Mouse (Mus musculus) cerebellum, postnatal 4 days (tissue): ENCODE measurements around the gene Ercc6.

Experiments
- DNase-seq, 2 experiments: peaks; one replicate each; pipeline ENCODE4 v3.0.0; 2022; ENCODE audit warnings: low spot score in 2 of 2, mixed read lengths in 1 of 2

Gene Ercc6

DNA sequence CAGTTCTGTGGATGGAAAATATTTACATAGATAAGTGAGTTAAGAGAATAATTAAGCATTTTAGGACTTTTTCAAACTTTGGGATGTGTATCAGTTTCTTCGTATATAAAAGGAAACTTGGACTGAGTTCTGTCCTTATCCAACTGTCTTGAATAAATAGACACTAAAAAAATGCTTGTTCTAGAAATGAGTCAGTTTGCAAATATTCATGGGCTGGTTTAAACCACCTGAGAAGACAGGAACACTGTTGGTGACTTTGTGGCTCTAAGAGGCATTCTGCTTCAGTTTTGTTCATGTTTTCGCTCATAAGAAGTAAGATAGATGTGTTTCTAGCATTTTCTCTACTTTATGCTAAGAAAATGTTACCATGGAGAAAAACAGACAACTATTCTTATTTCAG is 5.2 kb downstream of the Ercc6 start:
- DNase-seq, result no peak

DNA sequence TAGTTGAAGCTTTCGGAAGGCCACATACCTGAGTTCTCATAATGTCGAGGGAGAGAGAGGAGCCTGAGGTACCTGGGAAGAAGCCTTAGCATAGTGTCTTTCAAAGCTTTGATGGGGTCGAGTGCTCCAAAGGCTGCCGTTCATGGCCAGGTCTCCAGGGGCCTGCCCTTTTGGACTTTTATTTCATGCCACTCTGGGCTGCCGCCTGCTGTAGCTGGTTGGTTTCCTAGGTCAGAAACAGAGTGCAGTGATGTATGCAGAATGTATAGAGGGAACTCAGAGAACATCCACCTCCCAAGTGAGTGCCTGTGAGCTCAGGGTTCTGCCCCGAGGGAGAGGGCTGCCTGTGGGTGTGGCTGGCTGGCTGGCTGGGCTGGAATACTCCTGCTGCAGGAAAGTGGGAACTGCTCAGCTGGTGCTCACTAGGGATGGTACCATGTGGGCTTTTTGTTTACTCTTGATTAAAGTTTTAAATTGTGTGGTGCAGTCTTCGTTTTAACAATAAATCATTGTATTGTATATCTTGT is 7.1 kb downstream of the Ercc6 start:
- DNase-seq, result no peak

- DNase-seq, result no peak
These were observed 9.0 kb downstream of the Ercc6 start for GRCm38 (mm10) chr14:32522336-32522735.

DNA sequence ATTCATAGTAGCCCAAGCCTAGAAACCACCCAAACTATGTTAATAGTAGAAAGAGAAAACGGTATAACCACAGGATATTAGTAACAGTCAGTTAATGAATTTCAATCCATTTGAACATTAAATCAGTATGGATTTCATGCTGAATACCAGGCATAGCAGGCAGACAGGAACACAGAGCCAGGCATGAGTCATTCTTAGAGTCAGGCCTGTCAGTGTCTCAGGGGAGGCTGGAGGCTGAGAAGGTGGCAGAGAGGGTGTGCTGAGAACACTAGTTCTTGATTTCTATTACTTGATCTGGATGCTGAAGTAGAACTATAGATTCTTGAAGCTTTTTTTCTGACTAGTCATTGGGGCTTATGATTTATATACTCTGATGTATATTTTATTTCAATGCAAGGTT is 10.8 kb downstream of the Ercc6 start:
- no peak for DNase-seq

GRCm38 (mm10) chr14:32525996-32526705 is 12.8 kb downstream of the Ercc6 start:
- no peak for DNase-seq

DNA sequence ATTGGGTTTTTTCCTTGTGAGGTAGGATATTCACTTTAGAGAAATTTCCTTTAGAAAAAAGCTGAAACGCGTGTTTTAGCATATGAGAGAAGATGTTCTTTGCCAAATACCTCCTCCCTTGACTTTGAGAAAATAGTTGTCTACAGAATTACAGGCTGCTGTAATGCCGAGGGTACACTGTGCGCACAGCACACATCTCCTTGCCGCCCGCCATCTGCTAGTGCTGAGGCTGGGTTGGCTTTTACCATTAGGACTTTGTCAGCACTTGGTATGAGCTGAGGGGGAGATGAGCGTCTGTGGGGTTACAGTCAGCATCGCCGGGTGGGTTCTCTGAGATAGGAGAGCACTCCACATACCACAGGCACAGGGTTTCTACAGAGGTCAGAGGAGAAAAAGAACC is 13.9 kb downstream of the Ercc6 start:
- no peak for DNase-seq

- no peak for DNase-seq
These were observed 15.7 kb downstream of the Ercc6 start for GRCm38 (mm10) chr14:32529036-32529435.

DNA sequence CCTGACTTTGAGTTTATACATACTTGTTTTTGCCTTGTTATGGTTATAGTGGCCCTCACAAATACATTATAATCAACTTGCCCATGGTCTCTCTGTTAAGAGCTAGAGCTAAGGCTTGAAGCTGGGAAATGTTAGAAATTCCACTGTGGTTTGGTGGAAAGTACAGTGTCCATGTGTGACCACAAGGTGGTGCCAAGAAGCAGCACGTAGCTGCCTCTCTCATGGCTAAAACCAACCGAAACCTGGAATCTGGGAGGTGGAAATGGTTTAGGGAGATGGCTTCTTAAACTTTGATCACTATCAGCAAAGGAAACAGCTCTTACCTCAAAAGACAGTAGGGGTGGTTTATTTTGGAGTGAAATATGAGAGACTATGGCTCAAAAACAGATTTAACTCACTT is 17.6 kb downstream of the Ercc6 start:
- peak in 1 of 2 experiments; percentile 29 for DNase-seq

DNA sequence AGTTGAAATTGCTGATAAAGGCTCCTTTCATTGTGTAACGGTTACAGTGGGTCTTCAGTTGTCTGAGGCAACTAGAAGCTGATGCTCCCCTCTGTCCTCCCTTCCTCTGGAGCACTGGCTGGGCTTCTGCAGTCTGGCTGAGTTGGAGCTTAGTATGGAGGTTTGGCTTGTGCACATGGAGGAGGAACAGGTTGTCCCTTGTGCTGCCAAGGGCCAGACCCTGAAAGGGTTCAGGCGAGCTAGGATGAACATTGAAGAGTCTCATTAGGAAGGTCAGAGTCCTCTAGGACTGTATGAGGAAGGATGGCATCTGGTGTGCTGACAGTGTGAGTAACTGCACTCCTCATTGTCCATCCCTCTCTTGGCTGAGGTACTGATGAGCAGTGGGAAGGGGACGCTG is 18.1 kb downstream of the Ercc6 start:
- no peak for DNase-seq

- DNase-seq, result no peak
These were observed 19.2 kb downstream of the Ercc6 start for GRCm38 (mm10) chr14:32532381-32533147.

GRCm38 (mm10) chr14:32533148-32533520 is 19.8 kb downstream of the Ercc6 start:
- no peak for DNase-seq

- DNase-seq, result no peak
These were observed 20.3 kb downstream of the Ercc6 start for GRCm38 (mm10) chr14:32533656-32534055.

DNA sequence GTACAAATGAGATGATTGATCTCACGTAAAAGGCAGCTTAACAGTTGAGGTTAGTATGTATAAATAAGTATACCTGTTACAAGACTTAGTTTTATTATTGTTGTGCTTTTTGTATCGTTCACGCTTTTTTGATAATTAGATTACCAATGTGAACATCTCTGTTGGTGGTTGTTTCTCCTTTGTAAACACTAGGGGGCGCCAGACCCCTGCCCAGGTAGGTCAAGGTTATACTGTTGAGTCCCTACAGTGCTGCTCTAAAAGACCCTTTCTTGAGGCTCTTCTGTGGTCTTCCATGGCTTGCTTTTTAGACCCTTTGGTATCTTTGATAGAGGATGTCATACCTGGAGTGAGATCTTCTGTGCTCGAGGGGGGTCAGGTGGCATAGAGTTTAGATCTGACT is 20.8 kb downstream of the Ercc6 start:
- no peak for DNase-seq

DNA sequence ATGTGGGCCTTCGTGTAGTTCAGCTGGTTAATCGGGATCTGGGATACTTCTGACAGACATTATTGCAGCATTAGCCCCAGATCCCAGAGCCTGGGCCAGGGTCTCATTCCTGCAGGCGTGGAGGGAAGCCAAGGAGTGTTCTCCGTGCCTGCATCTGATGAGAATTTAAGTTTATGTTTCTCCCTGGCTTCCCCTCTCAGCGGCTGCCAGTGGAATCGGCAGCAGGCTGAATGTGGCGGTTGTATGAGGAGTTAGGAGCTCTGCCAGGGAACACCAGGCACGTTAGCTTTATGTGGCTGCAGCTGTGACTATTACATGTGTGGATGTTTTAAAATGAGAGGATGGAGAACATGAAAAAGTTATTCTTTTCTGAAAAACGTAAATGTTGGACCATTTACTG is 23.4 kb downstream of the Ercc6 start:
- DNase-seq, result no peak

GRCm38 (mm10) chr14:32538115-32538514 is 24.8 kb downstream of the Ercc6 start:
- no peak for DNase-seq

DNA sequence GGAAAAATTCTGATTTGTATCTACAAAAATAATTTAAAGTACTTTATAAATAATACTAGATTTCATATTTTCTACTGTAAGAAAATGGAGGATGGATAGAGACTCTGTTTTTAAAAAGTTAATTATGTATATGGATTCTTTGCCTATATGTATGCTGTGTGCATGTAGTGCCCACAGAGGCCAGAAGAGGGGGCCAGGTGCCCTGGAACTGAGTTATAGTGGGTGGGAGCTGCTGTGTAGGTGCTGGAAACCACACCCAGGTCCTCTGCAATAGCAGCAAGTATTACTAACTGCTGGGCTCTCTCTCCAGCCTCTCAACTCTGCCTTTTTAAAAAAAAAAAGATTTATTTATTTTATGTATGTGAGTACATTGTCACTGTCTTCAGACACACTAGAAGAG is 29.8 kb downstream of the Ercc6 start:
- DNase-seq, result no peak

GRCm38 (mm10) chr14:32546676-32547075 is 33.4 kb downstream of the Ercc6 start:
- no peak for DNase-seq

- DNase-seq, result no peak
These were observed 38.5 kb downstream of the Ercc6 start for GRCm38 (mm10) chr14:32551854-32552253.

DNA sequence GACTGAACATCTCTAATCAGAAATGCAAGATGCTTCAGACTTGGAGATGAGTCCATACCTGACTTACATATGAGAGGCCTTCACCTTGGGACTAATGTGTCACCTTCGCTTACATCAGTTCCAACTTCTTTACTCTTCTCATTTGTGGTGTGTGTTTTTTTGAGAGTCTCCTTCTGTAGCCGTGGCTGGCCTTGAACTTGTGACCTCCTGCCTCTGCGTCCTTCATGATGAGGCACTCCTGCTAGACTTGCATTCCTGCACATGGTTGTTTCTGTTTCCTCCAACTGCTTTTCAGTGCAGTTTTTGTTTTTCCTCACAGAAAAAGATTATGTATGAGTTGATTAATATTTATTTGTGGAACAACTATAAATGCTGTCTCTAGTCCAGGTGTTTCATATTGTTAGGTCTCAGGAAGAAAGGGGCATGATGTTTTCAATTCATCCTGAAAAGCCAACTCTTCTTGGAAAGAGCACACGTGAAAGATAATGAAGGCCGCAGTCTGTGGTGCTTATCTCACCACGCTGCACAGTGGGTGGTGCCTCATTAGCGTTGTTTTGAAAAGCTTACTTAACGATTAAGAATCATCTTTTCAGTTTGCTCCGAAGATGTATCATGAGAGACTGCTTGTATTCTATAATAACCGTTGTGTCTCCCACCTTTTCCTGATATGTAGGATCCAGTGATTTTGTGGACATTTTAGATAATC is 40.0 kb downstream of the Ercc6 start:
- DNase-seq, result no peak

GRCm38 (mm10) chr14:32554860-32555526 is 41.7 kb downstream of the Ercc6 start:
- no peak for DNase-seq

GRCm38 (mm10) chr14:32561428-32561827 is 48.1 kb downstream of the Ercc6 start:
- DNase-seq, result no peak

GRCm38 (mm10) chr14:32563661-32564060 is 50.3 kb downstream of the Ercc6 start:
- no peak for DNase-seq
